Mouse (Mus musculus) Patski (cell line): ENCODE measurements around the gene Tex46. TPM values are rescaled to one million over a fixed set of nuclear protein-coding genes. Genes with fewer than 3 reads are reported as not detected.

Source experiments
- ATAC-seq: fragments of 100-300 bp; one replicate; pipeline ENCODE4 v1.8.0; 2021
- CTCF ChIA-PET: fragments of 350-600 bp; sonication (Branson Sonifier 250); formaldehyde crosslinking; loops from one replicate; lab custom pipeline; 2022; ENCODE audit warnings: inconsistent platforms; lab: Charles Lee
- POLR2A ChIA-PET: fragments of 350-600 bp; sonication (Branson Sonifier 250); formaldehyde crosslinking; loops from one replicate; lab custom pipeline; 2022; ENCODE audit warnings: antibody characterized with exemption, inconsistent platforms; lab: Charles Lee
- DNase-seq: peaks from one replicate; pipeline ENCODE4 v3.0.0-alpha.2; 2011; ENCODE audit warnings: low read depth, low spot score
- H3K27me3 ChIP-seq: fragments of 371-371 bp; one replicate; pipeline ENCODE4 v1.5.1; 2021
- CTCF ChIP-seq: fragments of 100-300 bp; IDR thresholded peaks from one replicate; pipeline ENCODE4 v1.5.1; 2021
- in situ Hi-C: fragments of 300-500 bp; cut with MboI; formaldehyde crosslinking; loops from 3 replicates; pipeline ENCODE4 v1.11.1; 2018; ENCODE audit warnings: low pct_unique_long_range_greater_than_20kb, mixed read lengths
- polyA plus RNA-seq: library from polyadenylated mRNA; unstranded; gene quantifications from one replicate; pipeline ENCODE4 v1.2.3, GENCODE M21; 2021

The Tex46 gene
- polyA plus RNA-seq = not detected

GRCm38 (mm10) chr4:136610387-136610856 is at the start of gene Tex46:
TSS of gene Tex46 (plus strand) at chr4:136610437.
- DNase-seq = no peak
- TF ChIP-seq CTCF = no peak
- no peak for ATAC-seq
- no peaks in the 10 kb centered on the region for H3K27me3 ChIP-seq
- POLR2A ChIA-PET = no interaction called here
- CTCF ChIA-PET = no interaction called here
- in situ Hi-C loops = no loop called here

GRCm38 (mm10) chr4:136562755-136563154 is 47.5 kb upstream of the Tex46 start:
- CTCF ChIA-PET = interaction anchor here (0.7 to 1.0 kb wide), 2 partner anchors 11 to 16 kb away, joined by 3 read pairs; no protein-coding TSS in a partner anchor
- ATAC-seq (no peak), DNase-seq (no peak)
- in situ Hi-C loops = no loop called here
- no peak for TF ChIP-seq CTCF
- H3K27me3 ChIP-seq = no peaks in the 10 kb centered on the region
- POLR2A ChIA-PET = interaction anchor here (1.0 kb wide), 1 partner anchor 11 kb away, joined by 3 read pairs; no protein-coding TSS in a partner anchor

- no peak for TF ChIP-seq CTCF
- H3K27me3 ChIP-seq = no peaks in the 10 kb centered on the region
- ATAC-seq (no peak), DNase-seq (no peak)
- in situ Hi-C loops = no loop called here
- ChIA-PET POLR2A (no interaction called here), CTCF (interaction anchor here (0.7 to 1.6 kb wide), 4 partner anchors 10 to 626 kb away, joined by 3 to 6 read pairs (median 4); no protein-coding TSS in a partner anchor)
Observed at GRCm38 (mm10) chr4:136568629-136569028, 41.6 kb upstream of the Tex46 start.

- ChIA-PET CTCF (no interaction called here), POLR2A (no interaction called here)
- no peak for ATAC-seq
- peak; percentile 34 for DNase-seq
- in situ Hi-C loops = no loop called here
- H3K27me3 ChIP-seq = no peaks in the 10 kb centered on the region
- no peak for TF ChIP-seq CTCF
Observed at GRCm38 (mm10) chr4:136569998-136570397, 40.2 kb upstream of the Tex46 start.

GRCm38 (mm10) chr4:136581885-136582284 is 28.4 kb upstream of the Tex46 start:
- H3K27me3 ChIP-seq = no peaks in the 10 kb centered on the region
- TF ChIP-seq CTCF = no peak
- in situ Hi-C loops = no loop called here
- ChIA-PET CTCF (no interaction called here), POLR2A (no interaction called here)
- no peak for DNase-seq
- ATAC-seq = no peak

- in situ Hi-C loops = no loop called here
- ChIA-PET CTCF (no interaction called here), POLR2A (no interaction called here)
- no peak for ATAC-seq
- H3K27me3 ChIP-seq = no peaks in the 10 kb centered on the region
- no peak for DNase-seq
- TF ChIP-seq CTCF = no peak
Observed at GRCm38 (mm10) chr4:136587221-136587827, 22.9 kb upstream of the Tex46 start.

GRCm38 (mm10) chr4:136588003-136588402 is 22.2 kb upstream of the Tex46 start:
- no peak for ATAC-seq

GRCm38 (mm10) chr4:136592111-136592510 is 18.1 kb upstream of the Tex46 start:
- no peak for TF ChIP-seq CTCF
- ATAC-seq (no peak), DNase-seq (no peak)
- in situ Hi-C loops = no loop called here
- CTCF ChIA-PET = no interaction called here
- POLR2A ChIA-PET = no interaction called here
- no peaks in the 10 kb centered on the region for H3K27me3 ChIP-seq

More at GRCm38 (mm10) chr4:136588003-136588402, 22.2 kb upstream of the Tex46 start:
- no peak for DNase-seq
- no peaks in the 10 kb centered on the region for H3K27me3 ChIP-seq
- CTCF ChIA-PET = no interaction called here
- POLR2A ChIA-PET = no interaction called here
- TF ChIP-seq CTCF = no peak
- in situ Hi-C loops = no loop called here

- in situ Hi-C loops = no loop called here
- ATAC-seq (no peak), DNase-seq (no peak)
- TF ChIP-seq CTCF = no peak
- no peaks in the 10 kb centered on the region for H3K27me3 ChIP-seq
- POLR2A ChIA-PET = no interaction called here
- CTCF ChIA-PET = interaction anchor here (0.7 to 1.2 kb wide), 3 partner anchors 16 to 46 kb away, joined by 3 to 4 read pairs (median 4); no protein-coding TSS in a partner anchor
Observed at GRCm38 (mm10) chr4:136594006-136594405, 16.2 kb upstream of the Tex46 start.

GRCm38 (mm10) chr4:136595221-136595620 is 15.0 kb upstream of the Tex46 start:
- ChIA-PET POLR2A (interaction anchor here (0.6 kb wide), 1 partner anchor 173 kb away, joined by 3 read pairs; no protein-coding TSS in a partner anchor), CTCF (no interaction called here)
- TF ChIP-seq CTCF = no peak
- DNase-seq = no peak
- no peaks in the 10 kb centered on the region for H3K27me3 ChIP-seq
- ATAC-seq = no peak
- in situ Hi-C loops = no loop called here

- no peak for TF ChIP-seq CTCF
- in situ Hi-C loops = no loop called here
- DNase-seq = peak; percentile 42
- no peaks in the 10 kb centered on the region for H3K27me3 ChIP-seq
- ChIA-PET POLR2A (interaction anchor here (0.6 to 0.7 kb wide), 3 partner anchors 141 to 216 kb away, joined by 3 to 4 read pairs (median 3); no protein-coding TSS in a partner anchor), CTCF (no interaction called here)
- no peak for ATAC-seq
Observed at GRCm38 (mm10) chr4:136598268-136598876, 11.9 kb upstream of the Tex46 start.
